Mouse (Mus musculus) testis, postnatal 14 days (tissue): Measurements from ENCODE around the gene Amy2a3.
"Not testable (repeated sequence)": the region's sequence is repeated elsewhere in the genome, so short reads cannot be mapped to it uniquely, and the experiment has no call there.

Experiments
- DNase-seq: peaks from one replicate; pipeline ENCODE4 v3.0.0; 2021; ENCODE audit warnings: low spot score

Gene Amy2a3

GRCm38 (mm10) chr3:113323952-113324351 lies at the start of gene Amy2a3:
Gene Amy2a3, minus strand, starts transcription at chr3:113324052.
- DNase-seq: not testable (repeated sequence)

GRCm38 (mm10) chr3:113356558-113356957 lies 32.7 kb upstream of the Amy2a3 start, which contains the start of gene Amy2a2:
Gene Amy2a2, minus strand, starts transcription at chr3:113356658.
- not testable (repeated sequence) for DNase-seq

- DNase-seq: not testable (repeated sequence)
Observed at GRCm38 (mm10) chr3:113345484-113345883, 21.6 kb upstream of the Amy2a3 start.

- not testable (repeated sequence) for DNase-seq
Observed at GRCm38 (mm10) chr3:113312937-113313336, 10.9 kb downstream of the Amy2a3 start.

- DNase-seq: not testable (repeated sequence)
Observed at GRCm38 (mm10) chr3:113291349-113291748, 32.5 kb downstream of the Amy2a3 start, which contains the start of gene Amy2a4. Gene Amy2a4, minus strand, starts transcription at chr3:113291449.

- not testable (repeated sequence) for DNase-seq
Observed at GRCm38 (mm10) chr3:113280285-113280684, 43.6 kb downstream of the Amy2a3 start.

- not testable (repeated sequence) for DNase-seq
Observed at GRCm38 (mm10) chr3:113279586-113279985, 44.3 kb downstream of the Amy2a3 start.
